Mouse (Mus musculus): Measurements from ENCODE around the gene Syt9. TPM values are rescaled to one million over a fixed set of nuclear protein-coding genes. Genes with fewer than 3 reads are reported as not detected.

The Syt9 gene
- 0.12 and 0.20 TPM in 2 replicates for polyA plus RNA-seq (2012; rRNA removed)

GRCm38 (mm10) chr7:107370232-107371125, at the start of gene Syt9:
Gene Syt9, plus strand, starts transcription at chr7:107370728.

GRCm38 (mm10) chr7:107567261-107567671, 196.7 kb downstream of the Syt9 start, which contains the start of gene Olfml1:
Gene Olfml1, plus strand, starts transcription at chr7:107567446.

GRCm38 (mm10) chr7:107594857-107595402, 224.4 kb downstream of the Syt9 start, which contains the start of gene Ppfibp2:
Gene Ppfibp2, plus strand, starts transcription at chr7:107595207.

Other genes starting within 250 kb of the Syt9 start
- not detected in 2 replicates for gene Olfr715, start 239.6 kb upstream of the Syt9 start, polyA plus RNA-seq (2012; rRNA removed)
- gene Olfr716, start 232.4 kb upstream of the Syt9 start, polyA plus RNA-seq (2012; rRNA removed): not detected in 2 replicates
- not detected in 2 replicates for gene Nlrp14, start 203.7 kb upstream of the Syt9 start, polyA plus RNA-seq (2012; rRNA removed)
- not detected in 2 replicates for gene Rbmxl2, start 161.3 kb upstream of the Syt9 start, polyA plus RNA-seq (2012; rRNA removed)
- 1.1 and 1.6 TPM in 2 replicates for gene Olfml1, start 196.7 kb downstream of the Syt9 start, polyA plus RNA-seq (2012; rRNA removed)
- gene Ppfibp2, start 224.5 kb downstream of the Syt9 start, polyA plus RNA-seq (2012; rRNA removed): 5.3 and 5.8 TPM in 2 replicates

All from liver, embryonic 18 days (tissue).